Mouse (Mus musculus): ENCODE results near the gene Tkfc. TPM values are rescaled to one million over a fixed set of nuclear protein-coding genes. Genes with fewer than 3 reads are reported as not detected.

Tkfc gene
- polyA plus RNA-seq (2011; ENCODE audit: insufficient read depth, insufficient read length, low replicate concordance, missing spikeins), result 3.7 and 5.3 TPM in 2 replicates

DNA sequence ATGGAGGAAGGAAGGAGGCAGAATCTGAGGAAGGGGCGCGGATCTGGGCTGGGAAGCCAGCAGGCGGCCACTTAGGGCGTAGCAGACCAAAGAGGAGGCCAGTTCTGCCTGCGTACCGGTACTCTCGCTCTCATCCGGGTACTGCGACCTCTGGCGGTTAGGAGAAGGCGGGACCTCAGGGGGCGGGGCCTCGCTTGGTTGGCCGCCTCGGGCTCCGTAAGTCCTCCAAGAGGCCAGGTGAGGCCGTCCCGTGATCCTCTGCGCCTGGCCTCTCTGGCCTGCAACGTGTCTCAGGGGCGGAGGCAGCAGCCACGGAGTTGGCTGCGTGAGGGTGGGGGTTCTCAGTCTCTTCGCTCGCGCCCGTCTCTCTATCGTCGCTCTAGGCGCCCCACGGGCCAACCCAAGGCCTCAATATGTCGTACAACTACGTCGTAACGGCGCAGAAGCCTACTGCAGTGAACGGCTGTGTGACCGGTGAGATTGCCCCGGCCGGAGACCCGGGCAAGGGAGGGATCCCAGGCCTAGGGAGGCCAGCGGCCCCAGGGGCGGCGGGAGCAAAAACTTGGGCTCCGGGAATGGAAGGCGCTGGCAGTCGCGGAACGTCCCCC, at the start of gene Tkfc, which contains the start of gene Ddb1:
Gene Tkfc (minus strand): TSS at position 362 of the 608 bp plus-strand sequence.
Gene Ddb1 (plus strand): TSS at position 35 of the 608 bp plus-strand sequence.
- peak; percentile 99 for TF ChIP-seq POLR2A (IDR thresholded peaks at IDR 0.05; ENCODE audit: borderline replicate concordance, control insufficient read depth, low read depth, low read length)
- peak; percentile 53 for TF ChIP-seq CTCF (IDR thresholded peaks at IDR 0.05; ENCODE audit: control insufficient read depth, insufficient read depth, low read length)
- 0% methylated on average over 49 of the region's 49 CpGs for WGBS
- Histone ChIP-seq H3K27ac (ENCODE audit: control insufficient read depth, insufficient read depth, low read depth, low read length, poor library complexity) (peak within 1 kb of the TSS; percentile 80), H3K4me1 (ENCODE audit: control insufficient read depth, insufficient read depth, low read length) (peaks cover 2% of the 10 kb centered on the region; the same call in 1 of the 2 replicates), H3K4me3 (replicated peaks; ENCODE audit: control insufficient read depth, low read depth, low read length) (peak within 1 kb of the TSS; percentile 91)

GRCm38 (mm10) chr19:10648156-10648555, 42.7 kb upstream of the Tkfc start:
- Histone ChIP-seq H3K27ac (ENCODE audit: control insufficient read depth, insufficient read depth, low read depth, low read length, poor library complexity) (no peak overlapping the region), H3K4me1 (ENCODE audit: control insufficient read depth, insufficient read depth, low read length) (no peaks in the 10 kb centered on the region; the same call in 1 of the 2 replicates), H3K4me3 (replicated peaks; ENCODE audit: control insufficient read depth, low read depth, low read length) (no peak overlapping the region)
- no peak for TF ChIP-seq POLR2A (IDR thresholded peaks at IDR 0.05; ENCODE audit: borderline replicate concordance, control insufficient read depth, low read depth, low read length)
- 65% methylated on average over 8 of the region's 8 CpGs for WGBS

DNA sequence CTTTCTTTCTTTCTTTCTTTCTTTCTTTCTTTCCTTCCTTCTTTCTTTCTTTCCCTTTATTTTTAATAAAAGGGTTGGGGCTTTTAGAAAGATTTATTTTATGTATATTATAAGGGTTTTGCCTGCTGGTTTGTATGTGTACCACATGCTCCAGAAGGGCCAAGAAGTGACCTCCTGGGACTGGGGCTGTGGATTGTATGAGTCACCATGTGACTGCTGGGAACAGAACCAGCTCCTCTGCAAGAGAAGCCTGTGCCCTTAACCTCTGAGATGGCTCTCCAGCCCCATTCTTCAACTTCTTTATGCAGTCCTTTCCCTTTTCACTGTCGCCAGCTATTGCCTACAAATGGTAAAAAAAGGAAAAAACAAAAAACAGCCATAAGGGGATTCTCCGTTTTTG, 40.2 kb upstream of the Tkfc start:
- TF ChIP-seq POLR2A (IDR thresholded peaks at IDR 0.05; ENCODE audit: borderline replicate concordance, control insufficient read depth, low read depth, low read length) (no peak), CTCF (IDR thresholded peaks at IDR 0.05; ENCODE audit: control insufficient read depth, insufficient read depth, low read length) (no peak)
- Histone ChIP-seq H3K4me1 (ENCODE audit: control insufficient read depth, insufficient read depth, low read length) (no peaks in the 10 kb centered on the region; the same call in 1 of the 2 replicates), H3K27ac (ENCODE audit: control insufficient read depth, insufficient read depth, low read depth, low read length, poor library complexity) (no peak overlapping the region), H3K4me3 (replicated peaks; ENCODE audit: control insufficient read depth, low read depth, low read length) (no peak overlapping the region)
- 78% methylated on average over 2 of the region's 2 CpGs for WGBS

GRCm38 (mm10) chr19:10640589-10641378, 35.3 kb upstream of the Tkfc start:
- H3K27ac ChIP-seq (ENCODE audit: control insufficient read depth, insufficient read depth, low read depth, low read length, poor library complexity), result no peak overlapping the region
- H3K4me1 ChIP-seq (ENCODE audit: control insufficient read depth, insufficient read depth, low read length), result no peaks in the 10 kb centered on the region
- WGBS, result 46% methylated on average over 13 of the region's 13 CpGs

GRCm38 (mm10) chr19:10640080-10640479, 34.6 kb upstream of the Tkfc start:
- TF ChIP-seq POLR2A (IDR thresholded peaks at IDR 0.05; ENCODE audit: borderline replicate concordance, control insufficient read depth, low read depth, low read length) (no peak), CTCF (IDR thresholded peaks at IDR 0.05; ENCODE audit: control insufficient read depth, insufficient read depth, low read length) (no peak)
- no peak overlapping the region for H3K4me3 ChIP-seq (replicated peaks; ENCODE audit: control insufficient read depth, low read depth, low read length)
- WGBS, result 7% methylated on average over 5 of the region's 5 CpGs
- no peak overlapping the region for H3K27ac ChIP-seq (ENCODE audit: control insufficient read depth, insufficient read depth, low read depth, low read length, poor library complexity)
- no peaks in the 10 kb centered on the region for H3K4me1 ChIP-seq (ENCODE audit: control insufficient read depth, insufficient read depth, low read length)

More at GRCm38 (mm10) chr19:10640589-10641378, 35.3 kb upstream of the Tkfc start:
- no peak overlapping the region for H3K4me3 ChIP-seq (replicated peaks; ENCODE audit: control insufficient read depth, low read depth, low read length)
- no peak for TF ChIP-seq CTCF (IDR thresholded peaks at IDR 0.05; ENCODE audit: control insufficient read depth, insufficient read depth, low read length)
- no peak for TF ChIP-seq POLR2A (IDR thresholded peaks at IDR 0.05; ENCODE audit: borderline replicate concordance, control insufficient read depth, low read depth, low read length)

- Histone ChIP-seq H3K4me1 (ENCODE audit: control insufficient read depth, insufficient read depth, low read length) (no peaks in the 10 kb centered on the region), H3K4me3 (replicated peaks; ENCODE audit: control insufficient read depth, low read depth, low read length) (no peak overlapping the region), H3K27ac (ENCODE audit: control insufficient read depth, insufficient read depth, low read depth, low read length, poor library complexity) (no peak overlapping the region)
- 83% methylated on average over 7 of the region's 7 CpGs for WGBS
- TF ChIP-seq POLR2A (IDR thresholded peaks at IDR 0.05; ENCODE audit: borderline replicate concordance, control insufficient read depth, low read depth, low read length), result no peak
- no peak for TF ChIP-seq CTCF (IDR thresholded peaks at IDR 0.05; ENCODE audit: control insufficient read depth, insufficient read depth, low read length)
Observed at GRCm38 (mm10) chr19:10637840-10638239, 32.4 kb upstream of the Tkfc start.

- peak overlapping the region; percentile 0 for H3K4me3 ChIP-seq (replicated peaks; ENCODE audit: control insufficient read depth, low read depth, low read length)
- WGBS, result 3% methylated on average over 21 of the region's 21 CpGs
- no peak for TF ChIP-seq CTCF (IDR thresholded peaks at IDR 0.05; ENCODE audit: control insufficient read depth, insufficient read depth, low read length)
- TF ChIP-seq POLR2A (IDR thresholded peaks at IDR 0.05; ENCODE audit: borderline replicate concordance, control insufficient read depth, low read depth, low read length), result no peak
- H3K4me1 ChIP-seq (ENCODE audit: control insufficient read depth, insufficient read depth, low read length), result no peaks in the 10 kb centered on the region
- H3K27ac ChIP-seq (ENCODE audit: control insufficient read depth, insufficient read depth, low read depth, low read length, poor library complexity), result no peak overlapping the region
Observed at GRCm38 (mm10) chr19:10634872-10635318, 29.4 kb upstream of the Tkfc start.

All from bone marrow, adult 2 months (tissue).